Mouse (Mus musculus) neural tube, embryonic 13.5 days (tissue): ENCODE data around the gene Elf5. TPM values are rescaled to one million over a fixed set of nuclear protein-coding genes. Genes with fewer than 3 reads are reported as not detected.

Source experiments
- ATAC-seq: fragments of 200-750 bp; cut with Nextera tagmentation; 2 replicates; pipeline ENCODE4 v1.8.0; 2017; ENCODE audit warnings: low read depth, mild to moderate bottlenecking, moderate TSS enrichment, moderate library complexity
- H3K27ac ChIP-seq: fragments of 300-500 bp; sonication (generic); replicated peaks from 2 replicates; pipeline ENCODE4 v1.5.1; 2015; ENCODE audit warnings: moderate library complexity, mild to moderate bottlenecking, inconsistent platforms
- H3K27me3 ChIP-seq: fragments of 300-500 bp; sonication (generic); 2 replicates; pipeline ENCODE4 v1.6.1; 2015; ENCODE audit warnings: mild to moderate bottlenecking, inconsistent platforms
- H3K36me3 ChIP-seq: fragments of 300-500 bp; sonication (generic); 2 replicates; pipeline ENCODE4 v1.6.1; 2015; ENCODE audit warnings: mild to moderate bottlenecking, inconsistent platforms
- H3K4me1 ChIP-seq: fragments of 300-500 bp; sonication (generic); replicated peaks from 2 replicates; pipeline ENCODE4 v1.6.1; 2015; ENCODE audit warnings: inconsistent platforms
- H3K4me2 ChIP-seq: fragments of 300-500 bp; sonication (generic); 2 replicates; pipeline ENCODE4 v1.6.1; 2015; ENCODE audit warnings: inconsistent platforms, mild to moderate bottlenecking, moderate library complexity
- H3K4me3 ChIP-seq: fragments of 300-500 bp; sonication (generic); 2 replicates; pipeline ENCODE4 v1.5.1; 2015; ENCODE audit warnings: mild to moderate bottlenecking, inconsistent platforms
- H3K9ac ChIP-seq: fragments of 300-500 bp; sonication (generic); 2 replicates; pipeline ENCODE4 v1.6.1; 2015; ENCODE audit warnings: moderate library complexity, mild to moderate bottlenecking, inconsistent platforms
- H3K9me3 ChIP-seq: fragments of 300-500 bp; sonication (generic); 2 replicates; pipeline ENCODE4 v1.6.1; 2016; ENCODE audit warnings: inconsistent platforms
- WGBS: fragments of 180-500 bp; shearing (Covaris S2); methylation state at CpG from one replicate; pipeline ENCODE4 v1.1.7; 2015; 5-methylcytosine and 5-hydroxymethylcytosine counted together
- polyA plus RNA-seq: library from polyadenylated mRNA; unstranded; fragments of >200 nt; fragmentation: Nextera tagmentation; extraction: Ambion mirVana; gene quantifications from 2 replicates; pipeline ENCODE4 v1.2.1, GENCODE M21; 2015

Gene Elf5
- polyA plus RNA-seq = not detected in 2 replicates

DNA sequence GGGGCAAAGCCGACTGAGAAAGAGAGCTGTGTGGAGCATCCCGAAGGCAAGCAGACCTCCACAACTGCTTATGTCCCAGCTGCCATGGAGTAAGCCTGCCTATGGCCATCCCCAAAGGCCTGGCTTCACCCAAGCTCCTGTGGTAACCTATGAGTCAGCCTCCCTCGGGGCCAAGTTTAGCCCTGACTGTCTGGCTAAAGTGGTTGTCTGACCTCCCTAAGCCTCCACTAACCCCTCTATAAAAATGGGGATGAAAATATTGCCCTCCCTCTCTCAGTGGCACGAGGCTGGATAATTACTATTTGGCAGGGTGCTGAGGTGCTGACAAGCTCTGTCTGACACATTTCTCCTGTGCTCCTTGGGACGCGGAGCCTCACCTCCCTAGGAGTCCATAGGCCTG is at the start of gene Elf5:
TSS of gene Elf5 (plus strand) at position 341 of the 400 bp plus-strand sequence.
- Histone ChIP-seq H3K27ac (no peak within 1 kb of the TSS), H3K36me3 (no peaks in the 10 kb centered on the region), H3K9me3 (no peaks in the 10 kb centered on the region), H3K9ac (no peak within 1 kb of the TSS), H3K4me1 (peaks cover 9% of the 10 kb centered on the region), H3K4me3 (no peak within 1 kb of the TSS), H3K27me3 (no peaks in the 10 kb centered on the region), H3K4me2 (no peak within 1 kb of the TSS)
- WGBS = 90% methylated on average over 6 of the region's 6 CpGs
- ATAC-seq = no peak

- ATAC-seq = no peak
- H3K4me3 ChIP-seq = no peak overlapping the region
- H3K9ac ChIP-seq = no peak overlapping the region
- 79% methylated on average over 5 of the region's 5 CpGs for WGBS
- no peak overlapping the region for H3K4me2 ChIP-seq
- H3K27me3 ChIP-seq = no peaks in the 10 kb centered on the region
- H3K27ac ChIP-seq = no peak overlapping the region
- no peaks in the 10 kb centered on the region for H3K36me3 ChIP-seq
- H3K9me3 ChIP-seq = no peaks in the 10 kb centered on the region
- H3K4me1 ChIP-seq = no peaks in the 10 kb centered on the region
Measured at GRCm38 (mm10) chr2:103372541-103372940, 38.9 kb upstream of the Elf5 start.

GRCm38 (mm10) chr2:103379502-103380160 is 31.9 kb upstream of the Elf5 start:
- ATAC-seq = no peak
- Histone ChIP-seq H3K9me3 (no peaks in the 10 kb centered on the region), H3K4me3 (no peak overlapping the region), H3K4me1 (no peaks in the 10 kb centered on the region), H3K9ac (no peak overlapping the region), H3K27me3 (no peaks in the 10 kb centered on the region), H3K27ac (no peak overlapping the region), H3K4me2 (no peak overlapping the region), H3K36me3 (no peaks in the 10 kb centered on the region)
- WGBS = 77% methylated on average over 9 of the region's 9 CpGs

- Histone ChIP-seq H3K4me2 (no peak overlapping the region), H3K4me3 (no peak overlapping the region), H3K9me3 (no peaks in the 10 kb centered on the region), H3K4me1 (no peaks in the 10 kb centered on the region), H3K27me3 (no peaks in the 10 kb centered on the region), H3K27ac (no peak overlapping the region), H3K9ac (no peak overlapping the region), H3K36me3 (no peaks in the 10 kb centered on the region)
- no peak for ATAC-seq
- 79% methylated on average over 2 of the region's 2 CpGs for WGBS
Measured at GRCm38 (mm10) chr2:103382174-103382573, 29.3 kb upstream of the Elf5 start.

- no peak overlapping the region for H3K9ac ChIP-seq
- no peak overlapping the region for H3K4me3 ChIP-seq
- ATAC-seq = no peak
- no peaks in the 10 kb centered on the region for H3K27me3 ChIP-seq
- WGBS = 75% methylated on average over 1 of the region's 1 CpGs
- no peaks in the 10 kb centered on the region for H3K36me3 ChIP-seq
- H3K4me1 ChIP-seq = peaks cover 13% of the 10 kb centered on the region
- H3K27ac ChIP-seq = no peak overlapping the region
- no peaks in the 10 kb centered on the region for H3K9me3 ChIP-seq
- no peak overlapping the region for H3K4me2 ChIP-seq
Measured at GRCm38 (mm10) chr2:103387881-103388280, 23.6 kb upstream of the Elf5 start.

- H3K4me3 ChIP-seq = no peak overlapping the region
- no peaks in the 10 kb centered on the region for H3K9me3 ChIP-seq
- no peak overlapping the region for H3K4me2 ChIP-seq
- ATAC-seq = no peak
- no peak overlapping the region for H3K9ac ChIP-seq
- no peak overlapping the region for H3K27ac ChIP-seq
- no peaks in the 10 kb centered on the region for H3K27me3 ChIP-seq
- 73% methylated on average over 1 of the region's 1 CpGs for WGBS
- H3K36me3 ChIP-seq = no peaks in the 10 kb centered on the region
- H3K4me1 ChIP-seq = peaks cover 13% of the 10 kb centered on the region
Measured at GRCm38 (mm10) chr2:103388311-103388710, 23.2 kb upstream of the Elf5 start.

GRCm38 (mm10) chr2:103390086-103390988 is 21.2 kb upstream of the Elf5 start:
- no peak overlapping the region for H3K4me2 ChIP-seq
- no peaks in the 10 kb centered on the region for H3K27me3 ChIP-seq
- peak overlapping the region; percentile 43; the same call in 1 of the 2 replicates for H3K27ac ChIP-seq
- H3K9me3 ChIP-seq = 0 out of 2 replicates have a peak, but pooled peaks cover 2% of the 10 kb centered on the region
- ATAC-seq = peak; percentile 50; the same call in 1 of the 2 replicates
- 48% methylated on average over 4 of the region's 4 CpGs for WGBS
- H3K36me3 ChIP-seq = no peaks in the 10 kb centered on the region
- H3K9ac ChIP-seq = no peak overlapping the region
- H3K4me1 ChIP-seq = peaks cover 13% of the 10 kb centered on the region
- H3K4me3 ChIP-seq = no peak overlapping the region

- H3K9ac ChIP-seq = no peak overlapping the region
- no peaks in the 10 kb centered on the region for H3K36me3 ChIP-seq
- 91% methylated on average over 3 of the region's 4 CpGs for WGBS
- no peak overlapping the region for H3K27ac ChIP-seq
- no peak overlapping the region for H3K4me3 ChIP-seq
- H3K4me2 ChIP-seq = no peak overlapping the region
- no peaks in the 10 kb centered on the region for H3K27me3 ChIP-seq
- 0 out of 2 replicates have a peak, but pooled peaks cover 2% of the 10 kb centered on the region for H3K9me3 ChIP-seq
- peaks cover 13% of the 10 kb centered on the region for H3K4me1 ChIP-seq
- ATAC-seq = no peak
Measured at GRCm38 (mm10) chr2:103391626-103392025, 19.9 kb upstream of the Elf5 start.

DNA sequence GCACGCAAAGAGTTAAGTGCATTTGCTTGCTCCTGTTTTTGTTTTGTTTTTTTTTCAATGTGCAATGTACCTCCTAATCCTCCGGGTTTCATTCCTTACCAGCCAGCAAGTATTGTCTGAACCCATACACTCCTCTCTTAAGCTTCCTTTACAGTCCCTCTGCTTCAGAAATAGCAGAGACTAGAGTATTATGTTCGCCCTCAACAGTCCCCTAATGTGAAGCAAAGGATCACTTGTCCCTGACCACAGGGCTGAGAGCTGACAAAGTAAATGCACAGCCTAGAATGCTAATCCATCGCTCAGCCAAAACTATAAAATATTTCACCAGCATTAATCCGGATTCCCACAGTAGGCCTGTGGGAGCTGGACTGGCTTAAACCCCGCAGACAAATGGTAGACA is 13.4 kb upstream of the Elf5 start:
- no peak overlapping the region for H3K4me2 ChIP-seq
- H3K27me3 ChIP-seq = no peaks in the 10 kb centered on the region
- no peak overlapping the region for H3K27ac ChIP-seq
- 82% methylated on average over 6 of the region's 6 CpGs for WGBS
- ATAC-seq = no peak
- H3K36me3 ChIP-seq = no peaks in the 10 kb centered on the region
- no peaks in the 10 kb centered on the region for H3K4me1 ChIP-seq
- H3K9me3 ChIP-seq = 0 out of 2 replicates have a peak, but pooled peaks cover 2% of the 10 kb centered on the region
- no peak overlapping the region for H3K9ac ChIP-seq
- H3K4me3 ChIP-seq = no peak overlapping the region

GRCm38 (mm10) chr2:103400691-103401090 is 10.8 kb upstream of the Elf5 start:
- Histone ChIP-seq H3K27ac (no peak overlapping the region), H3K36me3 (no peaks in the 10 kb centered on the region), H3K9ac (no peak overlapping the region), H3K4me1 (no peaks in the 10 kb centered on the region), H3K4me2 (no peak overlapping the region), H3K9me3 (no peaks in the 10 kb centered on the region), H3K27me3 (no peaks in the 10 kb centered on the region), H3K4me3 (no peak overlapping the region)
- 76% methylated on average over 4 of the region's 4 CpGs for WGBS
- no peak for ATAC-seq

DNA sequence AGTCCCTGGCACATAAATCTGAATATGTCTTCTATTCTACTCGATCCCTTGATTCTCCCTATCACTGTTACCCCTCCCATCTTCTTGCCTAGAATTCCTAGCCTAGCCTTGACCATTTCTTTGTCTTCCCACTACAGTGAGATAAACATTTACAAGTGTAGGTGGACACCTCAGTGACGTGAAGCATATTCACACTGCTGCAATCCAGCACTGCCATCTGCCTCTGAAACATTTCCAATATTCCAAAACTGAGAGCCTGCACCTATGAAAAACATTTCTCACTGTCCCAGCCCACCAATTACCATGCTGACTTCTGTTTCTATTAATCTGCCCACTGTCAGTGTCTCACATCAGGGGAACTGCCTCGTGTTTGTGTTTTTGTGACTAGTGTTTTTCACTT is 5.2 kb upstream of the Elf5 start:
- no peak for ATAC-seq
- no peaks in the 10 kb centered on the region for H3K27me3 ChIP-seq

DNA sequence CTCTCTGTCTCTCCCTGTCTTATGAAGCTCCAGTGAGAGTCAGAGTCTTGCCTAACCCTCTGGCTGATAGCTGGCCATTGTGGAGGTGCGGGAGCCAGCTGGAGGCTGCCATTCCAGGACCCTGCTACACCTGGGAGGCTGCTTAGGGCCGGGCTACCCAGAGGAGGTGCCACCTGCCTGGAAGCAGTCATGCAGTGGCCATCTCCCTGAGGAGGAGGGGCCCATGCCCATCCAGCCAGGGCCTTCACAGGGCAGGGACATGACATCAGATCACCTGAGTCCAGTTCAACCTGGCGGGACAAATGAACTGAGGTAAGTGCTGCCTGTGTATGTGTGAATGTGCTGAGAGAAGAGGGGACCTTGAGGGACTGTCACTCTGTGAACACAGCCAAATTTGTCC is 328 bp downstream of the Elf5 start:
- WGBS = 84% methylated on average over 3 of the region's 3 CpGs
- Histone ChIP-seq H3K4me1 (peaks cover 6% of the 10 kb centered on the region), H3K27me3 (no peaks in the 10 kb centered on the region), H3K4me3 (no peak overlapping the region), H3K9me3 (no peaks in the 10 kb centered on the region), H3K27ac (no peak overlapping the region), H3K9ac (no peak overlapping the region), H3K4me2 (no peak overlapping the region), H3K36me3 (no peaks in the 10 kb centered on the region)
- ATAC-seq = no peak

More for the DNA sequence above, 5.2 kb upstream of the Elf5 start:
- Histone ChIP-seq H3K27ac (no peak overlapping the region), H3K9ac (no peak overlapping the region), H3K9me3 (no peaks in the 10 kb centered on the region), H3K4me3 (no peak overlapping the region), H3K36me3 (no peaks in the 10 kb centered on the region), H3K4me1 (peaks cover 9% of the 10 kb centered on the region), H3K4me2 (no peak overlapping the region)
- 57% methylated on average over 3 of the region's 3 CpGs for WGBS
